Mouse (Mus musculus) C2C12 (cell line): ENCODE results near the gene Kat6b.

Source experiments
- CTCF ChIP-seq: IDR thresholded peaks from one replicate; pipeline ENCODE4 v1.5.1; 2011; ENCODE audit not compliant: control insufficient read depth, insufficient read depth, insufficient read length
- FOSL1 ChIP-seq: IDR thresholded peaks from one replicate; pipeline ENCODE4 v1.8.0; 2011; ENCODE audit warnings: mild to moderate bottlenecking, low read length; ENCODE audit not compliant: poor library complexity, insufficient read depth, severe bottlenecking
- MAX ChIP-seq: IDR thresholded peaks from one replicate; pipeline ENCODE4 v1.6.1; 2011; ENCODE audit warnings: mild to moderate bottlenecking, control low read depth
- USF1 ChIP-seq: IDR thresholded peaks from one replicate; pipeline ENCODE4 v1.6.1; 2011; ENCODE audit warnings: low read depth, mild to moderate bottlenecking, control low read depth, moderate library complexity

DNA sequence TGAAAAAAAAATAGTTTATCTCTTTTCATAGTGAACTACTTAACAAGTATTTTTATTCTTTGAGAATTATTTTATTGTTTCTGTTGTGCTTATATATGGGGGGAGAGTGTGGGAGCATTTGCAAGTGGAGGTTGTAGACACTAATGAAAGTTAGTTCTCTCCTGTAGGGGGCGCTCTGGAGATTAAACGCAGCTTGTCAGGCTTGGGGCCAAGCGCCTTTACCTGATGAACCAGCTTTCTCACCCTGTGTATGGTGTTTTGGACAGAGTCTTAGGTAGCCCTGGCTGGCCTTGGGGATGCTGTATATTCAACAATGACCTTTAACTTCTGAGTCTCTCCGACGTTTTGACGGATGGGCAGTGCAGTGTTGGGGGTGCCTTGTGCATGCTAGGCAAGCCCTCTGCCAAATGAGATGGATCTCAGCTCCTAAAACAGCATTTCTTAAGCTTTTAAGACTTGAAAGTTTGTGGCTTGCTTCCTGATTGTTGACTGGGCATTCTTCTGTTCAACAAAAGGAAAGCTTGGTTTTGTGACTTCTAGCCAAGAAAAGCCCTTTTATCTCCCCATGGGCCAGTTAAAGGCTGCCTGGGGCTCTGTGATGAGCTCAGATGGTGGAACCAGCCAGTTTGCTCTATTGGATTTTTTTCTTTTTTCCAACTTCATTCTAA, 103.4 kb downstream of the Kat6b start:
- TF ChIP-seq CTCF (no peak), MAX (no peak), USF1 (no peak), FOSL1 (no peak)
